Mouse (Mus musculus) cerebellum, adult 2 months (tissue): ENCODE measurements at regions not wholly inside any gene's neighbourhood (a gene's known extent, or its start where the extent isn't known, plus 50 kb on each side); places are given as distances from the start of the nearest gene placed in this dataset.

Experiments
- DNase-seq, 2 experiments: peaks; one replicate each; pipeline ENCODE4 v3.0.0; 2021
- H3K27ac ChIP-seq: fragments of 200-500 bp; 2 replicates; pipeline ENCODE4 v1.5.1; 2012; ENCODE audit warnings: low read length, control low read depth, inconsistent platforms; ENCODE audit not compliant: insufficient read depth
- H3K27me3 ChIP-seq: fragments of 200-500 bp; 2 replicates; pipeline ENCODE4 v1.6.1; 2012; ENCODE audit warnings: inconsistent platforms, mild to moderate bottlenecking, low read length, moderate library complexity; ENCODE audit not compliant: control insufficient read depth, insufficient read depth
- H3K4me1 ChIP-seq: fragments of 200-500 bp; 2 replicates; pipeline ENCODE4 v1.6.1; 2011; ENCODE audit warnings: low read length; ENCODE audit not compliant: control insufficient read depth, insufficient read depth
- H3K4me3 ChIP-seq: fragments of 200-500 bp; replicated peaks from 2 replicates; pipeline ENCODE3; 2011; ENCODE audit warnings: mild to moderate bottlenecking, low read depth, low read length, control low read depth; ENCODE audit not compliant: insufficient read depth
- CTCF ChIP-seq: fragments of 200-500 bp; IDR thresholded peaks from 2 replicates; pipeline ENCODE4 v1.5.1; 2011; ENCODE audit warnings: low read depth, mild to moderate bottlenecking, control low read depth, low read length, moderate library complexity, borderline replicate concordance; ENCODE audit not compliant: insufficient read depth
- POLR2A ChIP-seq: fragments of 200-500 bp; IDR thresholded peaks from 2 replicates; pipeline ENCODE4 v1.6.1; 2011; ENCODE audit warnings: low read length, control low read depth, borderline replicate concordance; ENCODE audit not compliant: insufficient read depth
- WGBS: fragments of 180-500 bp; shearing (Covaris S2); methylation state at CpG from one replicate; pipeline ENCODE4 v1.1.7; 2018; 5-methylcytosine and 5-hydroxymethylcytosine counted together

DNA sequence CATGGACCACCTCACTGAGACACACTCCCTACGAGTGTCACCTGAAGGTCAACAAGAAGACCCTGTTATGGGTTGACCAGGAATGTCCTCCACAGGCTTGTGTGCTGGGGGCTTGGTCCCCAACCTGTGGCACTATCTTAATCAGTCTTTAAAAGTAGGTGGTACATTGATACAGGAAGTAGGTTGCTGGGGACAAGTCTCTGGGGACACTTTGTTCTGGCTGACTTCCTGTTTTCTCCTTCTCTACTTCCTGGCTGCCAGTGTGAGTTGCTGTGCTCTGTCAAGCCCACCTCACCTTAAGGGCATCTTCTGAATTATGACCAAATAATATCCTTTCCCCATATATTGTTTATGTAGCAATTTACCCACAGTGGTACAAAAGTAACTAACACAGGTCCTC lies 96.1 kb downstream of the Cct6b start:
- no peak overlapping the region for H3K4me3 ChIP-seq
- 88% methylated on average over 1 of the region's 1 CpGs for WGBS
- TF ChIP-seq POLR2A (no peak), CTCF (no peak)
- H3K4me1 ChIP-seq = no peaks in the 10 kb centered on the region
- no peak overlapping the region for H3K27ac ChIP-seq
- DNase-seq = no peak
- H3K27me3 ChIP-seq = no peaks in the 10 kb centered on the region

DNA sequence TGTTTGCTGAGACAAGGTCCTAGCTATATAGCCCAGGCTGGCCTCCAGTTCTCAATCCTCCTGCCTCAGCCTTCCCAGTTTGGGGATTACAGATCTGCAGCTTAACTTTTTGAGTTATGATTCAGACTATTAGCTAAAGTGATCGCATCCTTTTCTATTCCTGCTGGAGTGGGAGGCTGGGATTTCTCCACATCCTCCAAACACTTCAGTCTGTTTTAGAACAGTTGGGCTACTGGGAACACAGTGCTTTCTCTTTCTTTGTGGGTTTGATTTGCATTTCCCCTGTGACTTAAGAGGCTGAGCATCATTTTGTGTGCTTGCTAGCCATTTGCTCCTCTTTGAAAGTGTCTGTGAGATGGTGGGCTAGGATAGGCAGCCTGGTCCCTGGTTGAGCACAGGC lies 100.0 kb downstream of the Cct6b start:
- TF ChIP-seq POLR2A (no peak), CTCF (no peak)
- no peak for DNase-seq
- H3K27me3 ChIP-seq = no peaks in the 10 kb centered on the region
- H3K27ac ChIP-seq = no peak overlapping the region
- 96% methylated on average over 1 of the region's 1 CpGs for WGBS
- H3K4me3 ChIP-seq = no peak overlapping the region
- no peaks in the 10 kb centered on the region for H3K4me1 ChIP-seq

DNA sequence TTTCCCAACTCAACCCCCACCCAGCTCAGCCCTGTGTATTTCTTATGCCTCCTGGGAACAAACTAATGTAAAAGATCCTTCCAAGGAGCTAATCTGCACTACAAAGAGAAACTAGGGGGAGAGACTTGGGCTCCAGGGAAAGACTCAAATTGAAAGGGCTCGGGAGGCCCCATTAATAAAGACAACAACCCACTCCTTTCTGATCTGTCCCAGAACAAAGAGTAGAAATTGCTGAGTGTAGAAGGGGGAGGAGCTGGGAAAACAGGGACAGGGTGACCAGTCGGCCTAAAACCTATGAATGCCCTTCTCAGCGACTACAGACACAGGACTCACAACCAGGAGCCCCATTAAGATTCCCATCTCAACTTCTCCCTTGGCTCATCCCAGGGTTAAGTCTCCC lies 102.0 kb downstream of the Cct6b start:
- TF ChIP-seq CTCF = no peak
- TF ChIP-seq POLR2A = no peak
- DNase-seq = no peak
- Histone ChIP-seq H3K4me1 (no peaks in the 10 kb centered on the region), H3K27me3 (no peaks in the 10 kb centered on the region), H3K4me3 (no peak overlapping the region), H3K27ac (no peak overlapping the region)
- WGBS = 29% methylated on average over 3 of the region's 3 CpGs

DNA sequence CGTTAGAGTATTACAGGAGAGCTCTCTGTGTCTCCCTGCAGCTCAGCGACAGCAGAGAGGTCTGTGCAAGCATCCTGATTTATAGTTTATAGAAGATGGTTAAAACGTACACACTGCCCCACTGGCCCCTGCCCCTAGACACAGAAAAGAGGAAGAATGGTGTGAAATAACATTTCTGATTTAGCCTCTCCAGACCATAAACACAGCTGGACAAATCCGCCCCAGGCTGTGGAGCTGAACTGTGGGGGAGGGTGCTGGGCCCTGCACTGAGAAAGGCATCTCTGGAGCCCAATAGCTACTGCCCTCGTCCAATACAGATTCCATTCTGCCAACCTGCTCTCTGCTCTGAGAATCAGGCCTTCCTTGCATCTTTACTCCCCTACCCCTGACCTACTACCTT lies 112.4 kb downstream of the Cct6b start:
- TF ChIP-seq CTCF (no peak), POLR2A (no peak)
- WGBS = 63% methylated on average over 5 of the region's 5 CpGs
- no peak for DNase-seq
- Histone ChIP-seq H3K4me1 (no peaks in the 10 kb centered on the region), H3K4me3 (no peak overlapping the region), H3K27ac (no peak overlapping the region), H3K27me3 (no peaks in the 10 kb centered on the region)

DNA sequence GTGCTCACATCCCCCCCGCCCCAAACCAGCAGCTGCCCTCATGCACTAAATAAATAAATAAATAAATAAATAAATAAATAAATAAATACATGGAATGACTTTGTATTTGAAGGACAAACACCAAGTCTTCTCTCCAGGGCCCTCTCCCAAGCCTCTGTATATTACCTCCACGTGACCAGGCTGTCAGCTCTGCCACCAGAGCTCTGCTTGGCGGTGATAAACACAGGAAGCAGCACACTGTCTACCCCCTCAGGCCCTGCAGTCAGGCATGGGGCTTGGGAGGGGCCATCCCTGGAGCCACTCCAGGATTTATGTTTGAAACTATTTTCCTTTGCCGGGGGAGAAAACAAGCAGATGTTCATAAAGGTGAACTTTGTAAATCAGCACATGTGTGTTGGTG lies 125.6 kb downstream of the Cct6b start:
- H3K27me3 ChIP-seq = no peaks in the 10 kb centered on the region

DNA sequence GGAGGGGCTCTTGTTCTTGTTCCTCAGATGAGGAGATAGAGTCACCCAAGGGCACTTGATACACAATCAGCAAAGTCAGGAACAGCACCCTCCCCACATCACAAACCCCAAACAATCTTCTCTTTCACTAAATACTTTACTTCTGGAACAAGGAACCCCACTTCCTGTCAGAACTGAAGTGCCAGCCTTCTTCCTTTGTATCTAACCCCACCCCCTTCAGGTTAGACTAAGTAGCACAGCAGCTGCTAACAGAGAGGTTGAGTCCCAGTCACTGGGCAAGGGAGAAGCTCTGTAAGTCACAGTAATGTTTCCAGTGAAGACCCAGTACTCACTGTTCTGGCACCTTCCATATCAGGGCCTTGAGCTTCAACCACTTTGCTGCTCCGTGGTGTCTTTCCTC lies 131.9 kb downstream of the Cct6b start:
- WGBS = 88% methylated on average over 1 of the region's 1 CpGs

More for the DNA sequence above, 125.6 kb downstream of the Cct6b start:
- DNase-seq = no peak
- no peak overlapping the region for H3K4me3 ChIP-seq
- no peak overlapping the region for H3K27ac ChIP-seq
- TF ChIP-seq POLR2A (no peak), CTCF (no peak)
- no peaks in the 10 kb centered on the region for H3K4me1 ChIP-seq
- WGBS = 64% methylated on average over 4 of the region's 4 CpGs

DNA sequence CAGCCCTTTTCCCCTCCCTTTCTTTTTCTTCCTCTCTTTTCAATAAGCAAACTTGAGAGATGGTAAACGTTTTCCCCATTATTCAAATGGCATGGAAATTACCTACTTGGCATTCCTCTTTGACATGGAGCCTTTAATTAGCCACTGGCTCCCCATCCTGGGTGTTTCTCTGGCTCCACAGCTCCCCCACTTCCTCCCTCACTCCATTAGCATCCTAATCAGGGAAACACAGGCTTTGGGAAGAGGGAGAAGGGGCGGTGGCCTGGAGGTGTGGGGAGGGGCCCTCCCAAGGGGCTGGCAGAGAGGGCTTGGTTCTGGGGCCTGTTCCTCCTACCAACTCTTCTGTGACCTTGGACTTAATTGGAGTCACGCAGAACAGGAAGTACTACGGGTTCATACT lies 132.7 kb downstream of the Cct6b start:
- no peaks in the 10 kb centered on the region for H3K4me1 ChIP-seq
- no peaks in the 10 kb centered on the region for H3K27me3 ChIP-seq
- H3K4me3 ChIP-seq = no peak overlapping the region
- TF ChIP-seq CTCF = no peak
- TF ChIP-seq POLR2A = no peak
- DNase-seq = no peak
- no peak overlapping the region for H3K27ac ChIP-seq
- WGBS = 40% methylated on average over 4 of the region's 4 CpGs

More for the DNA sequence above, 131.9 kb downstream of the Cct6b start:
- no peak for DNase-seq
- Histone ChIP-seq H3K4me1 (no peaks in the 10 kb centered on the region), H3K4me3 (no peak overlapping the region), H3K27ac (no peak overlapping the region), H3K27me3 (no peaks in the 10 kb centered on the region)
- TF ChIP-seq POLR2A (no peak), CTCF (no peak)

DNA sequence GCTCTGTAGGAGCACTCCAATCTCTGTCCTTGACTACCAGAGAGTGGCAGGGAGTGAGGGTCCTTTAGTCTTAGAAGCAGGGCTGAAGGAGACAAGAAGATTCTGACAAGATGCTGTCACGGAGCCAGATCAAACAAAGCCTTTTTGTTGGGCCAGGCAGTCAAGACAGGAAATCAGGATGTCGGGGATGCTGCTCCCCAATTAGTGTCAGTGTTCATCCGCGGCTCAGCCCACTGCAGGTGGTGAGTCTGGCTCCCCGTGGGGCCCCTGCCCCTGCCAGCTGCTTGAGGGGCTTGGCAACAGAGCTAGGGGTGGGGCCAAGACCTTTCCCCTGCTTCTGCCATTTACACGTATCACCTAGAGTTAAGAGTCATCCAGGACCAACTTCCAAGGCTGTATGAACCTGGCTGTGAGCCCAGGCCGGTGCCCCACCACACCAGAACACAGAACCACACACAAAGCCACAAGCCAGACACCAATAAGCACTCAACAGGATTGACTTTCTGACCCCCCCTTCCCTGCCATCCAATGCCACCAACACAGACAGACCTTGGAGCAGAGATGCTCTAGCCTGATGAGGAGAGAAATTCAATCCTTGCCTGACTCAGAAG lies 137.5 kb downstream of the Cct6b start:
- Histone ChIP-seq H3K4me3 (no peak overlapping the region), H3K4me1 (no peaks in the 10 kb centered on the region), H3K27ac (no peak overlapping the region), H3K27me3 (no peaks in the 10 kb centered on the region)
- no peak for TF ChIP-seq POLR2A
- no peak for TF ChIP-seq CTCF
- DNase-seq = no peak
- WGBS = 12% methylated on average over 7 of the region's 7 CpGs
